Mouse (Mus musculus) thymus, postnatal 36 days (tissue): ENCODE measurements around the gene Spata46.

Source experiments
- DNase-seq, 2 experiments: peaks; one replicate each; pipeline ENCODE4 v3.0.0; 2022; ENCODE audit warnings: mixed read lengths in 2 of 2

The Spata46 gene

GRCm38 (mm10) chr1:170343906-170344305, 35.3 kb downstream of the Spata46 start:
- no peak for DNase-seq

GRCm38 (mm10) chr1:170346266-170346665, 37.7 kb downstream of the Spata46 start:
- no peak for DNase-seq

- DNase-seq: no peak
Observed at GRCm38 (mm10) chr1:170351080-170351479, 42.5 kb downstream of the Spata46 start.

DNA sequence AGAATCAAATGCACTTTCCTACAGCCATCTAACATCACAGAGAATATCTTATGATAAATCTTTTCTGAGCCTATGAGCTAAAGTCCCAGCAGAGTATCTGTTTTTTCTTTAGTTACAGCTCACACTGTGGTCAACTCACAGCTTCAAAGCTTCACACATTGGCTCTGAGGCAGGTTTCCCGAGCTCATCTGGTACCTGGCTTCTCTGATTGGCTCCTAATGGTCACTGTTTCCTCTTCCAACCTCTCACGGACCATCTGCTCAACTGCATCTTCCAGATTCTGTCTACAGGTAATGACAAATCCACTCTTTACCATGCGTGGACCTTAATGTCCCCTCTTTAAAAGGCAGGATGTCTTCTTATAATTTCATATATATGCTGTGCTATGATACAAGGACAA, 44.7 kb downstream of the Spata46 start:
- DNase-seq: no peak

DNA sequence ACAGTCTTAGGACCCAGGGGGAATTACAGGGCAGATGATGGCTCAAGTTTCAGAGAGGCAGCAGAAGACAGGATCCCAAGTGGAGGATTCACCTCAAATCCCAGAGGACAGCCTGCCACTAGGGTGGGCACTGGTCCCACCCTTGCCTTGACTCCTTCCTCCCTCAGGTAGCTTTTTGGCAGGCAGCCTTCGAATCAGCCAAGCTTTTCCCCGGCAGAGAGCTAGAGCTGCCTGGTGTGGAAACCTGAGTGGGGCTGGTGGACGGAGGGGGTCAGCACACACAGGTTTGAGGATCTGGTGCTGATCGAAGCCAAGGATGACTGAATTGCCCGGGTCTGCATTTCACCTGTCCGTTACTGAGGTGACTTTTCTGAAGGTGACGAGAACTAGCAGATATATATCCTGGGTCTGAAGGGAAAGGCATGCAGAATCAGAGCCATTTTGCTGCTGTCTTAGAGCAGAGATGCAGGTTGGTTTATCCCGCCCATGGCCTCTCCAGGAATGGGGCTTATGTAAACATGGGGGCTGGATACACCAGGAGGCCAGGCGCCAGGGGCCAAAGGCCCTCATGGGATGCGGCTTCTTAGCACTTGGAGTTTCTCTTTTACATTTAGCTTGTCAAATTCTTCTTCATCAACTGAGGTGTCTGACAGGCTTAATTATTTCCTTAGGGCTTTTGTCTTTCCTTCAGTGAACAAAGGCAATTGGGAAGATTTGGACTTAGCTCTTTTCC, 51.7 kb downstream of the Spata46 start:
- no peak for DNase-seq
